Mouse (Mus musculus) ES-E14 (cell line): ENCODE measurements around the gene Sidt1. TPM values are rescaled to one million over a fixed set of nuclear protein-coding genes. Genes with fewer than 3 reads are reported as not detected.

Source experiments
- DNase-seq: peaks from one replicate; pipeline ENCODE4 v3.0.0-alpha.2; 2013; ENCODE audit warnings: low read depth, low spot score
- H3K27ac ChIP-seq: 2 replicates; pipeline ENCODE4 v1.5.1; 2012; ENCODE audit warnings: low read depth, mild to moderate bottlenecking, low read length, moderate library complexity, mixed read lengths; ENCODE audit not compliant: poor library complexity, insufficient read depth, severe bottlenecking
- H3K36me3 ChIP-seq: 2 replicates; pipeline ENCODE4 v1.6.1; 2012; ENCODE audit warnings: mild to moderate bottlenecking, low read length, moderate library complexity, mixed read lengths; ENCODE audit not compliant: control insufficient read depth, poor library complexity, insufficient read depth, severe bottlenecking
- H3K4me1 ChIP-seq, 2 experiments: fragments of 150-350 bp in 1 of 2; sonication (generic) in 1 of 2; 2 replicates each; pipeline ENCODE4 v1.6.1; 2012; ENCODE audit warnings: low read length in 2 of 2, mild to moderate bottlenecking in 1 of 2, mixed read lengths in 1 of 2; ENCODE audit not compliant: control insufficient read depth in 2 of 2, insufficient read depth in 2 of 2, poor library complexity in 1 of 2
- H3K4me3 ChIP-seq, 2 experiments: fragments of 150-350 bp in 1 of 2; sonication (generic) in 1 of 2; 2 replicates each; pipeline ENCODE4 v1.5.1; 2012; ENCODE audit warnings: low read length in 2 of 2, low read depth in 1 of 2, mild to moderate bottlenecking in 1 of 2, mixed read lengths in 1 of 2; ENCODE audit not compliant: insufficient read depth in 1 of 2, poor library complexity in 1 of 2, severe bottlenecking in 1 of 2
- H3K9ac ChIP-seq: 2 replicates; pipeline ENCODE4 v1.6.1; 2012; ENCODE audit warnings: low read depth, mild to moderate bottlenecking, low read length, mixed read lengths; ENCODE audit not compliant: poor library complexity, insufficient read depth, severe bottlenecking
- H3K9me3 ChIP-seq: fragments of 150-350 bp; sonication (generic); 2 replicates; pipeline ENCODE4 v1.6.1; 2012; ENCODE audit warnings: low read depth, mild to moderate bottlenecking, low read length; ENCODE audit not compliant: control insufficient read depth, insufficient read depth
- CHD2 ChIP-seq: IDR thresholded peaks from 2 replicates; pipeline ENCODE4 v1.6.1; 2014; ENCODE audit warnings: mild to moderate bottlenecking, low read depth, low read length, inconsistent platforms
- HCFC1 ChIP-seq: IDR thresholded peaks from 2 replicates; pipeline ENCODE4 v1.6.1; 2012; ENCODE audit warnings: low read length, inconsistent platforms, borderline replicate concordance; ENCODE audit not compliant: insufficient read depth
- MAFK ChIP-seq: IDR thresholded peaks from 2 replicates; pipeline ENCODE4 v1.6.1; 2014; ENCODE audit warnings: mild to moderate bottlenecking, low read depth, low read length, inconsistent platforms; ENCODE audit not compliant: insufficient read depth
- ZC3H11A ChIP-seq: IDR thresholded peaks from 2 replicates; pipeline ENCODE4 v1.6.1; 2012; ENCODE audit warnings: low read depth, mild to moderate bottlenecking, inconsistent platforms, low read length, borderline replicate concordance
- ZNF384 ChIP-seq: IDR thresholded peaks from 2 replicates; pipeline ENCODE4 v1.6.1; 2012; ENCODE audit warnings: low read depth, low read length, inconsistent platforms
- in situ Hi-C, 2 experiments: fragments of 600-800 bp; cut with MboI; formaldehyde crosslinking; loops; one replicate each; pipeline ENCODE4 v1.15.1; 2025; ENCODE audit warnings: low sequenced_read_pairs in 2 of 2, inconsistent platforms in 1 of 2; ENCODE audit not compliant: unreplicated experiment in 2 of 2
- total RNA-seq: library from RNA; depleted of rRNA; stranded (reverse); fragments of 300-350 nt; gene quantifications from 2 replicates; pipeline ENCODE4 v1.2.3, GENCODE M21; 2012

Gene Sidt1
- total RNA-seq, 1 experiment = 0.40 TPM

DNA sequence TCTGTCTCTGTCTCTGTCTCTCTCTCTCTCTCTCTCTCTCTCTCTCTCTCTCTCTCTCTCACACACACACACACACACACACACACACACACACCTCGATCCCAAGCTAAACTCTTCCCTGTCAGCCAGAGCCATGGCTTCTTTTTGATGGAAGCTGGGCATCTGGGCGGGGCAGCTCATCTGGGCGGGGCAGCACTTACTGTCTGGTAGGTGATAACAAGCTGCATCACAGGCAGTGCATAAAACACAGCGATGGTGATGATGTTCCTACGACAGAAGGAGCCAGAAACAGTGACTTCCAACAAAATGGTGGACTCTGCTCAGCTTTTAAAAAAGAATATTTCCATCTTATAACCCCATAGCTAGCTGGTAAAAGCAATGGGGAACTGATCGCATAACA lies 67.4 kb downstream of the Sidt1 start:
- peaks cover 0 to 2% of the 10 kb centered on the region in 2 experiments; a peak in 1 of 4 replicates for H3K4me1 ChIP-seq
- no peak overlapping the region for H3K27ac ChIP-seq
- no peaks in the 10 kb centered on the region for H3K36me3 ChIP-seq
- in situ Hi-C loops = no loop called here
- H3K4me3 ChIP-seq = no peak overlapping the region
- no peak overlapping the region for H3K9ac ChIP-seq
- no peaks in the 10 kb centered on the region for H3K9me3 ChIP-seq
- no peak for DNase-seq
- TF ChIP-seq ZC3H11A = no peak
- TF ChIP-seq MAFK = no peak
- no peak for TF ChIP-seq HCFC1
- no peak for TF ChIP-seq ZNF384
- TF ChIP-seq CHD2 = no peak

DNA sequence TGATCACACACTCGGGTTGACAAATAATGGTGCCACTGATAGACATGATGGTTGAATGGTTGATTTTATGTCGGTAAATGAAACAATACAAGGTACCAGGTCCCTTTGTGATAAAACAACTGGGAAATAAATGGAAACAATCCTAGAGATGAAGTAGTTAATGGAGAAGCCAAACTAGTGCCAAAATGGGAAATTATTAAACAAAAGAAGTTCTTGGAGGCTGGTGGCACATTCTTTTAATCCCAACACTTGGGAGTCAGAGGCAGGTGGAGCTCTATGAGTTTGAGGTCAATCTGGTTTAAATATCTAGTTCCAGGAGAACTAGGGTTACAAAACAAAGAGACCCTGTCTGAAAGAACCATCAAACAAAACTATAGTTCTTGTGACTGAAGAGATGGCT lies 68.1 kb downstream of the Sidt1 start:
- Histone ChIP-seq H3K27ac (no peak overlapping the region), H3K36me3 (no peaks in the 10 kb centered on the region), H3K4me3 (no peak overlapping the region), H3K9ac (no peak overlapping the region), H3K4me1 (peaks cover 0 to 2% of the 10 kb centered on the region in 2 experiments; a peak in 1 of 4 replicates), H3K9me3 (no peaks in the 10 kb centered on the region)
- no peak for TF ChIP-seq MAFK
- TF ChIP-seq HCFC1 = no peak
- no peak for TF ChIP-seq ZNF384
- TF ChIP-seq CHD2 = no peak
- no peak for TF ChIP-seq ZC3H11A
- DNase-seq = no peak
- in situ Hi-C loops = no loop called here

DNA sequence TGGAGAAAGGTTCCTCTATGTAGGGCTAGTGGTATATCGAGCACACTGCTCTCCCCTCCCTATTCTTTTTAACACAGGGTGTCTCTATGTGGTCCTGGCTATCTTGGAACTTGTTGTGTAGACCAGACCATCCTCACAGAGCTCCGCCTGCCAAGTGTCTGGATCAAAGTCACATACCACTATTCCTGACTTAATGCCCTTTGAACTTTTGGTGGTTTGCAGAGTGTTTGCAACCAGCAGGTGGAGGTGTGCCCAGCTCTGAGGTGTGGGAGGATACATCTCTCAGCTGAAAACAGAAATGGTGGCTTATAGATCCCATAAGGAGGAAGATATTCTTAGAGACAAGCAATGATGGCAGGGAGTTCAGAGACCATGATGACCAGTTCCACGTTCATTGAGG lies 75.5 kb downstream of the Sidt1 start:
- in situ Hi-C loops = no loop called here
- no peak for DNase-seq
- TF ChIP-seq CHD2 (no peak), MAFK (no peak), ZNF384 (no peak), ZC3H11A (no peak), HCFC1 (no peak)
- Histone ChIP-seq H3K9ac (no peak overlapping the region), H3K36me3 (no peaks in the 10 kb centered on the region), H3K27ac (no peak overlapping the region), H3K4me3 (no peak overlapping the region), H3K9me3 (no peaks in the 10 kb centered on the region), H3K4me1 (no peaks in the 10 kb centered on the region)

DNA sequence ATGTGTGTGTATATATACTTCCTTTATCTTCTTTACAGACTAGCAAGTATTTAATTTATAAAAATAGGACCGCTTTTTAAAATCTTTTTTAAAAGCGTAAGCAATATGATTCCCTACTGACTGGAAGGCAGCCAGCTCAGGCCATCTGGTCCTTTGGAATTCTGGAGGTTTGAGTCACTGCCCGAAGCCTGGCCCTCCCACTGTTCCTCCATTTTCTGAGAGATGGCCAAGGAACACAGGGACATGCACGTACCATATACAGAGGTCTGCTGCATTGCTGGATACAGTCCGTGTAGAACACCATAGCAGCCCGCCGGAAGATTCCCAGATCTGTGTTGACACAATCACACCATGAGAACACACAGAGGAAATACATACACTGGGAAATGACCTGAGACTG lies 78.3 kb downstream of the Sidt1 start:
- H3K27ac ChIP-seq = no peak overlapping the region
- in situ Hi-C loops = no loop called here
- H3K9me3 ChIP-seq = no peaks in the 10 kb centered on the region
- 0 out of 4 replicates have a peak, but pooled peaks cover 0 to 2% of the 10 kb centered on the region in 2 experiments for H3K4me1 ChIP-seq
- H3K9ac ChIP-seq = no peak overlapping the region
- no peak for DNase-seq
- H3K36me3 ChIP-seq = no peaks in the 10 kb centered on the region
- H3K4me3 ChIP-seq = no peak overlapping the region
- TF ChIP-seq ZNF384 (no peak), CHD2 (no peak), HCFC1 (no peak), MAFK (no peak), ZC3H11A (no peak)
